Mouse (Mus musculus) MEL-GATA-1-ER (cell line): Measurements from ENCODE around the gene Pkp1.
A peak's percentile ranks its signal among the peaks of the same experiment; 100 is the strongest.

Source experiments
- DNase-seq: peaks from one replicate; pipeline ENCODE4 v3.0.0-alpha.2; 2012; ENCODE audit warnings: low read depth; ENCODE audit errors: extremely low read depth

Pkp1 gene

DNA sequence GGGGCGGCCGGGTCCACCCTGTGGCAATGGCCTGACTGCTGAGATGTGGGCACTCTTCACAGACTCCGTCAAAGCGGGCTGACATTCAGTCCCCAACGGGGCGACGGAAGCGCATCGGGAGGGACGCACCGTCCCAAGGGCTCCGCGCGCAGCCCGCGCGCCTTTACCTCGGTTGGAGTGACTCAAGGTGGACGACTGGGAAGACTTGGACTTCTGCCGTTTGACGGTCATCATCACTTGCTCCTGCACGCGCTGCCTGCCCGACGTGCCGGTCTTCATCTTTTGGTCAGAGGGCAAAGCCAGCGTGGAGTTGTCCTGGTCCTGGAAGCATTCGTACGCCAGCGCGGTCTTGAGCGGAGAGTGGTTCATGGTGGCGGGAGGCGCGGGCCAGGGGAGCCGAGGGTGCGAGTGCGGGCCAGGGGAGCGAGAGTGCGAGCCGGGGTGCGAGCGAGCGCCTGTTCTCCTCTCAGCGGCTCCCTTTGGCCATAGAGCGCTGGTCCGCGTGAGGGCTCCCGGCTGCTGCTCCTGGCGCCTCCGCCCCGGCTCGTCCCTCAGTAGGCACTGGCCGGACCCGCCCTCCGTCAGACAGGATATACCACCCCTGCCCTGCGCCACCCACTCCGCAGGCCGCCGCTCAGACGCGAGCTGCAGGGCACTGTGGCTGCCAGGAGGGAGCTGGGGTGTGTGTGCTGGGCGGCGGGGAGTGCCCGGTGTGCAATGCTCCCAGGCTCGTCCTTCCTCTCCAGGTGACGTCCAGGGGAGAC, at the start of gene Pkp1:
Gene Pkp1 (minus strand): TSS at position 564 of the 764 bp plus-strand sequence.
- DNase-seq, result no peak

DNA sequence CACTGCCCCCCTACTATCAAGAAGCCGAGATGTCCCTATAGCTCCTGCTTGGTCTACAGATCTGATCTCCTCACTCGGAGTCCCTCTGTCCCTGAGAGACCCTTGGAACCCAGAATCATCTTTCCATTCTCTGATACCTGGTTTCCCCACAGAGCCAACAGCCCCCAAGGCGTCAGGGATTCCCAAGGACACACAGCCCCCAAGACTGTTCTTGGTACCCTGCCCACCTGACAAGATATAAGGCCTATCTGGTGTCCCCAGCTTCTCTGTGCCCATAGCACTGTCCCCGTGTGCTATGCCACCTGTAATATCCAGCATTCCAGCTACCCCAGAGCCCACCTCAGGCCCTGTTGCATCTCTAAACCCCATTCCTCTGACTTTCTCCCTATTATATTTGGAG, 48.7 kb upstream of the Pkp1 start:
- no peak for DNase-seq

GRCm38 (mm10) chr1:135964561-135964960, 45.6 kb upstream of the Pkp1 start:
- no peak for DNase-seq

DNA sequence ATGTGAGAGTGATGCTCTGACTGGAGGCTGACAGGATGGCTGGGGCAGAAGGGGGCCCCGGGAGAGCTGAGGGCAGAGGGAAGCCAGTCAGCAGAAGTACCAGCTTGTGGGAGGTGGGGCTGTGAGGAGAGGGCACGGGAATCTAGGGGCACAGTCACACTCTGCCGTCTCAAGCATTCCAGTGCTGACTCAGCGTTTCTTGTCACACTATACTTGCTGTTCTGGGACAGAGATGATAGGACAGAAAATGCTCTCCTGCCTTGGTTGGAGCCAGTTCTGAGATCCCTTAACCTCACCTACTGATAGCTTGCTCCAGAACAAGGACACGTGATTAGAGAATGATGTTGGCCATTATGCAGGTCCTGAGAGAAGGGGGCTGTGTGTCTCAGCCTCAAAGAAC, 44.2 kb upstream of the Pkp1 start:
- DNase-seq, result no peak

DNA sequence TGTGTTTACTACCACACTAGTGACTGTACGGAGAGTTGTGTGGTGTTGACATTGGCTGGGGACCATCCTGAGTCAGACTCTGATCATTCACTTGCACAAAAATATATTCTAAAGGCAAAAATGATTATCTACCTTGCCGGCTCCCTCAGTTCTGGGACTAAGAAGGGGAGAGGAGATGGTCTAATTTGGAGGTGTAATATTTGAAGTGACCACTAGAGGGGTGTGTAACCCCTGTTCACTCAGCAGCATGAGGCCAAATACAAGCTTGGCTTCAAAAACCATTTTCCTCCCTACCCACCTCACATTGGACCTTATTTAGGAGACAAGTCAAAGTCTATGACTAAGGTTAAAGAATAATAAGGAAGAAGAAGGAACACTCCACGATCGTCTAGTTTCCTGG, 39.5 kb upstream of the Pkp1 start:
- DNase-seq, result peak; percentile 34

DNA sequence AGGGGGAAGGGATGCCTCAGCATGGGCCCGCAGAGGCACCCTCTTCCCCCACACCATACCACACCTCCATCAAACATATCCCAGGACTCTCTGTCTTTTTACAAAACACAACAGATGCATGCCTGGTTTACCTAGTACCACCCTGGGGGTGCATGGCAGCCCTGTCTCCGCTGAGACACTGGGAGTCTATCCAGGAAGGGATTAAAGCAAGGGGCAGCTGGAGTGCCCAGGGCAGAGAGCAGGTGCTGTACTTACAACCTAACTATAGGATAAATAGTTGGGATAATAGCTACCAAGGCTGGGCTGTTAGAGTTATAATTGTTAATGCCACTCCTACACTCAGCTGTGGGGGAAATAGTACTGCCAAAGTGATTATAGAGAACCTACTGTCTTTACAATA, 29.9 kb upstream of the Pkp1 start:
- no peak for DNase-seq

DNA sequence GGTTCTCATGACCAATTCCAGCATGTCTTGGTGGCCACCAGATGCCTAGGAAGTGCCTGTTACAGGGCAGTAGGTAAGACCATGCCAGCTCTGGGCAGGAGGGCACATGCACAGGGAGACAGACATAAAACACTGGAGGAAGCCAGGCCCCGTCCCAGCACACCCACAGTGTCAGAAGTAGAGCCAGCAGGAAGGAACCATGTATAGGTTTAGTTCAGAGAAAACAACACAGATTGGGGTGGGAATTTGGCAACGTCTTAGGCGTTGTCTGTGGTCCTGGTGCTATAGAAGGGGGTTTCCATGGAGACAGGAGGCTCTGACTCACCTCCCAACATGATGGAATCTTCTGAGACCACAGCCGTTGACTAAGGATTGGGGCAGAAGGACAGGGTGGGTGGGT, 27.2 kb upstream of the Pkp1 start:
- DNase-seq, result no peak

GRCm38 (mm10) chr1:135945711-135946110, 26.7 kb upstream of the Pkp1 start:
- DNase-seq, result peak; percentile 70

GRCm38 (mm10) chr1:135944526-135945259, 25.7 kb upstream of the Pkp1 start:
- peak; percentile 84 for DNase-seq

DNA sequence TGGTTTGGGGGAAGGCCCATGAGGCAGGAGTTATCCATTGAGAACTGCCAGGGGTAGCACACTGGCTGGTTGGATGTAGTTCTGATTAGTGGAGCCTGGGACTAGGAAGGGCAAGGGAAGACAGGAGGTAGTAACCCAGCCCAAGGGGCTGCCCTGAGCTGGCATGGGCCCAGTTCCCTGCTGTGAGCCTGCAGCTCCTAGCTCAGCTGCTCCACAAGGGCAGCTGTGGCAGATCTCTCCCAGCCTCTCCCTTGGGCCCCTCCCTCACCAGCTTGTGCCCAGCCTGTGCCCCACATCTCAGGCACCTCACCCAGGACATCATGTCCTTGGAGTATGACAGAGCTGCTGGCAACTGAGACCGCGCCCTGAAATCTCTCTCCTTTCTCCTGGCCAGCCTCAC, 24.7 kb upstream of the Pkp1 start:
- DNase-seq, result no peak

DNA sequence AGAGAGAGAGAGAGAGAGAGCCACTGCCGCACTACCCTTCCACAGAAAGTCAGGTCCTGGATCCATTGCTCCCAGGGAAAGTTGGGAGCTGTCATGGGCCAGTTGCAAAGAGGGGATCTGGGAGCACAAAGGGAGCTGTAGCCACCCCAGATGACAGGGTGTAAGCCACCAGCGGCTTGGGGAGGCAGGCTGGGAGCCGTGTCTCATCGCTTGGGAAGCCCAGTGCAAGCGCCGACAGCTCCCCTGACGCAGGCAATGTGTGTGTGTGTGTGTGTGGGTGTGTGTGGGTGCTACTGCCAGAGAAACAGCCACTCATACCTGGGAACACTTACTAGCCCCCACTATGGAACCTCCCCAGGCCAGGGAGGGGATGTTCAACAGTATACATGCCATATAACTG, 23.1 kb upstream of the Pkp1 start:
- DNase-seq, result peak; percentile 20

GRCm38 (mm10) chr1:135941259-135942006, 22.4 kb upstream of the Pkp1 start:
- peak; percentile 92 for DNase-seq

GRCm38 (mm10) chr1:135936091-135936490, 17.1 kb upstream of the Pkp1 start:
- DNase-seq, result no peak

- no peak for DNase-seq
These were observed 14.8 kb upstream of the Pkp1 start for GRCm38 (mm10) chr1:135933704-135934293.

DNA sequence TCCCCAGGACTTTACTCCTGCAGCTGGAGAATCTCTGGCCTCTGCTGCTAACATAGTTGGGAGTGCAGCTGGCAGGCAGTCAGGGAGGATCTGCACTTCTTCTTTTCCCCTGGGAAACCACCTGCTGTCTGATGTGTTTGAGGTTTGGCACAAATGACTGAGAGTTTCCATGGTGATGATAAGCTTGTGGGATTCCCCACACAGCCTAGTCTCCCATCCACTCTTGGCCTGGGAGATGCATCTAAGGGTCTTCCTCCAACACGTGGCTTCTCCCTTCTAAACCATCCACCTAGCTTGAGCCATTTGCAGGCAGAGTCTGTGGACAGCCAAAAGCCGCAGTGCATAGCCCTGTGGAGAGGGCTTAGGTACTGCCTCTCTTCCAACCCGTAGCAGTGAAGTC, 10.9 kb upstream of the Pkp1 start:
- DNase-seq, result peak; percentile 28

GRCm38 (mm10) chr1:135925848-135926247, 6.8 kb upstream of the Pkp1 start:
- no peak for DNase-seq

GRCm38 (mm10) chr1:135924377-135924994, 5.5 kb upstream of the Pkp1 start:
- DNase-seq, result no peak

- DNase-seq, result no peak
These were observed 4.2 kb upstream of the Pkp1 start for GRCm38 (mm10) chr1:135923229-135923628.

GRCm38 (mm10) chr1:135917206-135917605, 1.8 kb downstream of the Pkp1 start:
- DNase-seq, result no peak

DNA sequence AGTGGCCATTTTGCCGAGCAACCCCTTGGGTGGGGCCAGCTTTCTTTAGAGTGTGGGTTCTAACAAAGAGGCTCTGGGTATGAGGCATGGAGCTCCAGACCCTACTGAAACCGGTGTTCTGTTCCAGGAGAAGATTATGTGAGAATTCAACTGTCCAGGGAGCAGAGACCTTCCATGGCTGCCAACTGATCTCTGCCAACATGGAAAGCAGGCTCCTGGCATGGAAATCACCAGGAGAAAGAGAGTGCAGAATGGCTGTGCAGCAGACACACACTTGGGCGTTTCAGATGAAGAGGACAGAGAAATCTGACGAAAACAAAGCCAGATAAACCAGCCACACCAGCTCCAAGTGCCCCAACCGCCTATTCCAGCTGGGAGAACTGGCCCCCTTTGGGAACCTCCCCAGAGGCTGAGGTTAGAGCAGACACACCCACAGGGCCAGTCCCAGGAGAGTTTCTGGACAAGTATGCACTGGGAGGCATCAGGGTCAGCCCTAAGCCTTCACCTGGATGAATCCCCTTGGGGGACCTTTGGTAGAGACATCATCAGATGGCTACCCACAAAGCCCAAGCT, 2.4 kb downstream of the Pkp1 start:
- no peak for DNase-seq

- DNase-seq, result no peak
These were observed 5.3 kb downstream of the Pkp1 start for GRCm38 (mm10) chr1:135913657-135914056.
